Mouse (Mus musculus) stomach, embryonic 15.5 days (tissue): ENCODE data around the gene Sf3b1. TPM values are rescaled to one million over a fixed set of nuclear protein-coding genes. Genes with fewer than 3 reads are reported as not detected.
"Not testable (repeated sequence)": the region's sequence is repeated elsewhere in the genome, so short reads cannot be mapped to it uniquely, and the experiment has no call there.

ENCODE experiments used
- ATAC-seq: fragments of 200-750 bp; cut with Nextera tagmentation; 2 replicates; pipeline ENCODE4 v1.8.0; 2017; ENCODE audit warnings: low read depth, moderate number of reproducible peaks, moderate TSS enrichment; ENCODE audit not compliant: insufficient read depth, low FRiP score
- H3K27ac ChIP-seq: fragments of 300-500 bp; sonication (generic); 2 replicates; pipeline ENCODE4 v1.5.1; 2015; ENCODE audit warnings: mild to moderate bottlenecking, inconsistent platforms
- H3K27me3 ChIP-seq: fragments of 300-500 bp; sonication (generic); replicated peaks from 2 replicates; pipeline ENCODE4 v1.6.1; 2015; ENCODE audit warnings: inconsistent platforms
- H3K36me3 ChIP-seq: fragments of 300-500 bp; sonication (generic); 2 replicates; pipeline ENCODE4 v1.6.1; 2015; ENCODE audit warnings: inconsistent platforms
- H3K4me1 ChIP-seq: fragments of 300-500 bp; sonication (generic); 2 replicates; pipeline ENCODE4 v1.6.1; 2015; ENCODE audit warnings: inconsistent platforms
- H3K4me2 ChIP-seq: fragments of 300-500 bp; sonication (generic); 2 replicates; pipeline ENCODE4 v1.6.1; 2015; ENCODE audit warnings: mild to moderate bottlenecking, inconsistent platforms
- H3K4me3 ChIP-seq: fragments of 300-500 bp; sonication (generic); replicated peaks from 2 replicates; pipeline ENCODE4 v1.5.1; 2015; ENCODE audit warnings: inconsistent platforms
- H3K9ac ChIP-seq: fragments of 300-500 bp; sonication (generic); 2 replicates; pipeline ENCODE4 v1.6.1; 2015; ENCODE audit warnings: inconsistent platforms
- H3K9me3 ChIP-seq: fragments of 300-500 bp; sonication (generic); 2 replicates; pipeline ENCODE4 v1.6.1; 2016; ENCODE audit warnings: inconsistent platforms
- WGBS: fragments of 180-500 bp; shearing (Covaris S2); methylation state at CpG from one replicate; pipeline ENCODE4 v1.1.7; 2015; 5-methylcytosine and 5-hydroxymethylcytosine counted together
- polyA plus RNA-seq: library from polyadenylated mRNA; unstranded; fragments of >200 nt; fragmentation: Nextera tagmentation; extraction: Ambion mirVana; gene quantifications from 2 replicates; pipeline ENCODE4 v1.2.1, GENCODE M21; 2015

Sf3b1 gene
- polyA plus RNA-seq, 1 experiment from 2014 or later: 259 TPM

GRCm38 (mm10) chr1:54979226-54979984 is 47.9 kb downstream of the Sf3b1 start:
- Histone ChIP-seq H3K4me2 (no peak overlapping the region), H3K27me3 (no peaks in the 10 kb centered on the region), H3K4me3 (no peak overlapping the region), H3K27ac (no peak overlapping the region), H3K9ac (no peak overlapping the region), H3K4me1 (no peaks in the 10 kb centered on the region), H3K36me3 (peaks cover 1% of the 10 kb centered on the region; the same call in 1 of the 2 replicates), H3K9me3 (no peaks in the 10 kb centered on the region)
- WGBS: 60% methylated on average over 1 of the region's 1 CpGs
- ATAC-seq: no peak; the same call in 1 of the 2 replicates

- Histone ChIP-seq H3K4me1 (no peaks in the 10 kb centered on the region), H3K36me3 (no peaks in the 10 kb centered on the region), H3K27ac (no peak overlapping the region), H3K27me3 (no peaks in the 10 kb centered on the region), H3K9ac (no peak overlapping the region), H3K4me2 (no peak overlapping the region), H3K9me3 (no peaks in the 10 kb centered on the region), H3K4me3 (no peak overlapping the region)
- 79% methylated on average over 5 of the region's 5 CpGs for WGBS
- no peak for ATAC-seq
These were observed 55.4 kb downstream of the Sf3b1 start for GRCm38 (mm10) chr1:54971687-54972404.

DNA sequence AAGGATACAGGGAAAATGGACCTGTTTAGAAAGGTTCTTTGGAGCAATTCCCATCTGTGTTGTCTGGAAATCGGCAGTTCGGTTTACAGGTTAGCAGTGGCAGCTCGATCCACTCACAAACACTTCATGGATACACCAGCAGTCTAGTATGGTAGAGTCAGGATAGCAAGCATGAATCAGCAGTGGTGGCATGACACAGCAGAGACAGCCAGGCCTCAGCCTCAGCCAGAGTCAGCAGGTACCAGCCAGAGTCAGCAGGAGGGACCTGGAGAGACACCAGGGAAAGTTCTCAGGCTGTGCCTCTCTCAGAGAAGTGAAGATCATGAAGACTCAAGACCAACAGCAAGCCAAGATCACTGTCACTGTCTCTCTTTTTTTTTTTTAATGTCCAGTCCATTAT is 60.4 kb downstream of the Sf3b1 start:
- H3K27ac ChIP-seq: no peak overlapping the region
- H3K27me3 ChIP-seq: no peaks in the 10 kb centered on the region
- no peak for ATAC-seq
- no peak overlapping the region for H3K4me2 ChIP-seq
- H3K4me3 ChIP-seq: no peak overlapping the region
- no peak overlapping the region for H3K9ac ChIP-seq
- no peaks in the 10 kb centered on the region for H3K4me1 ChIP-seq
- no peaks in the 10 kb centered on the region for H3K36me3 ChIP-seq
- 87% methylated on average over 3 of the region's 3 CpGs for WGBS
- H3K9me3 ChIP-seq: no peaks in the 10 kb centered on the region

DNA sequence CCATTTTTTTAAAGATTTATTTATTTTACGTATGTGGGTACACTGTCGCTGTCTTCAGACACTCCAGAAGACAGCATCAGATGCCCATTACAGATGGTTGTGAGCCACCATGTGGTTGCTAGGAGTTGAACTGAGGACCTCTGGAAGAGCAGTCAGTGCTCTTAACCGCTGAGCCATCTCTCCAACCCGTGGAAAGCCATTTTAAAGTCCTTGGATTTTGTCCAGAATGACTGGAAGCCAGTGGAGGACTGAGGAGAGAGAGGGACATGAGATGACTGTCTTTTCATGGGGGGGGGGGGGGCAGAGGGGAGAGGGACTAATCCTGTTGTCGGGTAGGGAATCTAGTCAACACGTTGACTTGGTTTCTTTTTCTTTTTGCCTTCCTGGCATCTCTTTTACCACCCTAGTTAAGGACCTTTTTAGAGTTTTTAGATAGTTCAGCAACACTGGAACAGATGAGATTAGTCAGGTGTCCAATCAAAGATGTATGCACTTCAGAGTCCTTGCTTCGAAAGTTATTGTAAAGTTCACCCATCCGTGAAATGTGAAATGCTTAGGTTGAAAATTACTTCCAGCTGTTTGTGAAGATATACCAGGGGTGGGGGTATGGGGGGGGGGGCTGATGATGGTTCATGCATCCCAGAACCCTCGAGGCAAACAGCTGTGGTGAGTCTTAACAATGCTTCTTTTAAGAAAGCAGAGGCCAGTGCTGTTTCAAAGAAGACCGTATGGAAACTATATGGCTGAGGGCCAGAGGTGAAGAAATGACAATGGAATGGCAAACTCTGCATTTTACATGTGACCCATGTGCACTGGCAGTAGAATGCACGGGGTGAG is 61.9 kb downstream of the Sf3b1 start:
- WGBS: 58% methylated on average over 11 of the region's 11 CpGs
- ATAC-seq: no peak
- H3K36me3 ChIP-seq: no peaks in the 10 kb centered on the region

GRCm38 (mm10) chr1:54961724-54962123 is 65.6 kb downstream of the Sf3b1 start:
- no peak for ATAC-seq
- Histone ChIP-seq H3K36me3 (no peaks in the 10 kb centered on the region), H3K4me1 (no peaks in the 10 kb centered on the region), H3K4me2 (no peak overlapping the region), H3K9me3 (no peaks in the 10 kb centered on the region), H3K27ac (no peak overlapping the region), H3K4me3 (no peak overlapping the region), H3K9ac (no peak overlapping the region), H3K27me3 (no peaks in the 10 kb centered on the region)
- 72% methylated on average over 9 of the region's 9 CpGs for WGBS

More for the DNA sequence above, 61.9 kb downstream of the Sf3b1 start:
- Histone ChIP-seq H3K4me3 (no peak overlapping the region), H3K4me2 (no peak overlapping the region), H3K9me3 (no peaks in the 10 kb centered on the region), H3K4me1 (no peaks in the 10 kb centered on the region), H3K27me3 (no peaks in the 10 kb centered on the region), H3K27ac (no peak overlapping the region), H3K9ac (no peak overlapping the region)

- Histone ChIP-seq H3K36me3 (no peaks in the 10 kb centered on the region), H3K27ac (no peak overlapping the region), H3K4me3 (no peak overlapping the region), H3K9me3 (no peaks in the 10 kb centered on the region), H3K27me3 (no peaks in the 10 kb centered on the region), H3K4me2 (no peak overlapping the region), H3K9ac (no peak overlapping the region), H3K4me1 (no peaks in the 10 kb centered on the region)
- ATAC-seq: no peak
- 61% methylated on average over 9 of the region's 9 CpGs for WGBS
These were observed 66.6 kb downstream of the Sf3b1 start for GRCm38 (mm10) chr1:54960613-54961165.

- Histone ChIP-seq H3K4me3 (no peak overlapping the region), H3K9ac (no peak overlapping the region), H3K4me1 (no peaks in the 10 kb centered on the region), H3K9me3 (no peaks in the 10 kb centered on the region), H3K36me3 (no peaks in the 10 kb centered on the region), H3K27me3 (no peaks in the 10 kb centered on the region), H3K27ac (no peak overlapping the region), H3K4me2 (no peak overlapping the region)
- 69% methylated on average over 3 of the region's 3 CpGs for WGBS
- no peak for ATAC-seq
These were observed 68.8 kb downstream of the Sf3b1 start for GRCm38 (mm10) chr1:54958525-54958924.

GRCm38 (mm10) chr1:54956995-54957394 is 70.3 kb downstream of the Sf3b1 start:
- H3K27me3 ChIP-seq, ATAC-seq, H3K9me3 ChIP-seq, H3K9ac ChIP-seq, H3K27ac ChIP-seq, H3K36me3 ChIP-seq, H3K4me3 ChIP-seq, H3K4me1 ChIP-seq, H3K4me2 ChIP-seq: not testable (repeated sequence)
- WGBS: 94% methylated on average over 14 of the region's 14 CpGs

GRCm38 (mm10) chr1:54954856-54955255 is 72.4 kb downstream of the Sf3b1 start:
- Histone ChIP-seq H3K9me3 (no peaks in the 10 kb centered on the region), H3K9ac (no peak overlapping the region), H3K4me2 (no peak overlapping the region), H3K4me3 (no peak overlapping the region), H3K36me3 (no peaks in the 10 kb centered on the region), H3K27me3 (no peaks in the 10 kb centered on the region), H3K27ac (no peak overlapping the region), H3K4me1 (no peaks in the 10 kb centered on the region)
- WGBS: 82% methylated on average over 4 of the region's 4 CpGs
- ATAC-seq: no peak

GRCm38 (mm10) chr1:54944648-54945047 is 82.6 kb downstream of the Sf3b1 start:
- Histone ChIP-seq H3K36me3 (no peaks in the 10 kb centered on the region), H3K4me1 (no peaks in the 10 kb centered on the region), H3K9ac (no peak overlapping the region), H3K27ac (no peak overlapping the region), H3K4me2 (no peak overlapping the region), H3K4me3 (no peak overlapping the region), H3K27me3 (no peaks in the 10 kb centered on the region), H3K9me3 (no peaks in the 10 kb centered on the region)
- ATAC-seq: no peak
- 71% methylated on average over 3 of the region's 3 CpGs for WGBS

GRCm38 (mm10) chr1:54935466-54935865 is 91.8 kb downstream of the Sf3b1 start:
- H3K9me3 ChIP-seq: no peaks in the 10 kb centered on the region
- 74% methylated on average over 3 of the region's 3 CpGs for WGBS
- no peaks in the 10 kb centered on the region for H3K36me3 ChIP-seq
- no peaks in the 10 kb centered on the region for H3K27me3 ChIP-seq
- H3K27ac ChIP-seq: no peak overlapping the region
- H3K4me2 ChIP-seq: no peak overlapping the region
- H3K4me3 ChIP-seq: no peak overlapping the region
- ATAC-seq: no peak
- H3K4me1 ChIP-seq: no peaks in the 10 kb centered on the region
- no peak overlapping the region for H3K9ac ChIP-seq
